Mouse (Mus musculus): ENCODE results near the gene Etl4. TPM values are rescaled to one million over a fixed set of nuclear protein-coding genes. Genes with fewer than 3 reads are reported as not detected.
A peak's percentile ranks its signal among the peaks of the same experiment; 100 is the strongest.

Etl4 gene
- polyA plus RNA-seq, 1 experiment from 2014 or later: 12.7 TPM

DNA sequence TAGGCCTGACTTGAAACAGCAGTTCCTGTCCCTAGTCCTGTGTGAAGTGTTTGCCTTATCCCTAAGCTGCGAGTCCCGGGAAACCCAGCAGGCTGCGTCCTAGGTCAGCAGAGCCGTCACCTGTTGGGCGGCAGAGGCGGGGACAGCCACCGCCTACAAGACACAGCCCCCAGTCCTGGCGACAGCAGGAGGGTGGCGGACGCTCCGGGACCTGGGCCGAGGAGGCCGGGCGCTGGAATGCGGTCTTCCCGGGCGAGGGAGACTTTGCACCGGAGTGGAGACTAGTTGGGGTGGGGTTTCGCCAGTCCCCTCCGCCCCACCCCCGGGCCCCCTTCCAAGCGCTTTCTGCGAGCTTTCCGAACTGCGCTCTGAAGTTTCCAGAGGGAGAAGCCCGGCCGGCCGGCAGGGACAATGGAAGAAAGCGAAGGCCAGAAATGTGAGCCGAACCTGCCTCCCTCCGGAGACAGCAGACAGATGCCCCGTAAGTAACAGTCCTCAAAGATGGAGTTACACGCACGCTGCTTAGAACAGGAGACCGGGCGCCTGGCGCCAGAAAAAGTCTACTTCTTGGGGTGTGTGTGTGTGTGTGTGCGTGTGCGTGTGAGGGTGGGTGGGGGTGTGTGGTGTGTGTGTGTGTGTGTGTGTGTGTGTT is 610.0 kb downstream of the Etl4 start:
- WGBS: 0% methylated on average over 39 of the region's 39 CpGs
- ATAC-seq (ENCODE audit: low FRiP score, low read depth): peak; percentile 80

GRCm38 (mm10) chr2:20520099-20520475 is 610.5 kb downstream of the Etl4 start:
- WGBS: under 1% methylated on average over 12 of the region's 12 CpGs
- H3K4me1 ChIP-seq: peaks cover 17% of the 10 kb centered on the region
- peak overlapping the region; percentile 45 for H3K4me3 ChIP-seq
- peak overlapping the region; percentile 91 for H3K4me2 ChIP-seq (replicated peaks)
- H3K9me3 ChIP-seq: no peaks in the 10 kb centered on the region
- no peaks in the 10 kb centered on the region for H3K27me3 ChIP-seq (replicated peaks)
- no peak overlapping the region for H3K27ac ChIP-seq
- peak overlapping the region; percentile 56 for H3K9ac ChIP-seq
- no peaks in the 10 kb centered on the region for H3K36me3 ChIP-seq
- no peak; the same call in 1 of the 2 replicates for ATAC-seq (ENCODE audit: low FRiP score, low read depth)

More for the DNA sequence above, 610.0 kb downstream of the Etl4 start:
- peak overlapping the region; percentile 56 for H3K9ac ChIP-seq
- H3K27me3 ChIP-seq (replicated peaks): no peaks in the 10 kb centered on the region
- H3K4me2 ChIP-seq (replicated peaks): peak overlapping the region; percentile 91
- peaks cover 17% of the 10 kb centered on the region for H3K4me1 ChIP-seq
- H3K27ac ChIP-seq: no peak overlapping the region
- peak overlapping the region; percentile 45 for H3K4me3 ChIP-seq
- no peaks in the 10 kb centered on the region for H3K36me3 ChIP-seq
- no peaks in the 10 kb centered on the region for H3K9me3 ChIP-seq

DNA sequence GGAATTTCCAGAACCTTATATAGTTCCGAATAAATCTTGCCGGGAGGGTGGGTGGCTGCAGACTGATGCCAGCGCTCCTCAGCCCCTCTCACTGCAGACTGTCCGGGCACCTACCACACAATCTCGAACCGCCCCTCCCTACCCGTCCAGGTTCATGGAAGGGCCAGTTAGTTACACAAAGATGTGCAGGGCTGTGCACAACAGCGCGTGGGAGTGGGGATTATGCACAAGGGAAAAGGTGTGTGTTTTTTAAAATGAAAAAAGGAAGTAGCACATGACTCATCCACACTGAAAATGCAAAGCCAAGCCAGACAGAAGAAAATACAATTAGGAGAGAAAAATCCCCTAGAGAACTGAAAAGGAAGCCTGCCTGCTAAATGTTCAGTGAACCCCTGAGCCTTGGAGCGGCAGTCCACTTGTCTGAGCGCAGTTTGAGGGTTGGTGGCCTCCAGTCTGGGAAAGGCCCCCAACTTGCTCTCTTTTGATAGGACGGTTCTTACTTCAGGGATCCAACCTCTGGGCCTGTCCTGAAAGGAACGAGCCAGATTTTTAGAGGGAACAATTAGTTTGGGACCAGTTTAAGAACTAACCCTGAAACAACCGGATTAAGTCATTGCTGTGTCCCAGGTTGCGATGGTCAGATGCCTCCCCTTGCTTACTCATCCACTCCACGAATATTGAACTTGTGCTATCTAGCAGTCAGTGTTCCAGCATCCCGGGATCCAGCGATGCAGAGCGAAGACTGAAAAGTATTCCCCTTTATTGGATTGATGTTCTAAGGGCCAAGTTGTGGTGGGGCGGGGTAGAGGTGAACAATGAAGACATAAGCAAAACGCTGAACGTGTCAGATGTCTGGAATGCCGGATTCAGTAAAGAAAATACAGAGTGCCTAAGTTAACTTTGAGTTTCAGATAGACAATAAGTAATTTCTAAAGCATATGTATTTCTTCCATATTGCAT is 611.3 kb downstream of the Etl4 start:
- Histone ChIP-seq H3K4me3 (peak overlapping the region; percentile 45), H3K9me3 (no peaks in the 10 kb centered on the region), H3K27ac (no peak overlapping the region), H3K4me2 (replicated peaks) (peak overlapping the region; percentile 91), H3K4me1 (peaks cover 17% of the 10 kb centered on the region), H3K27me3 (replicated peaks) (no peaks in the 10 kb centered on the region), H3K9ac (0 out of 2 replicates have a peak overlapping the region, but pooled peaks have one; percentile 56), H3K36me3 (no peaks in the 10 kb centered on the region)
- ATAC-seq (ENCODE audit: low FRiP score, low read depth): peak; percentile 55; the same call in 1 of the 2 replicates
- WGBS: 31% methylated on average over 23 of the region's 23 CpGs

DNA sequence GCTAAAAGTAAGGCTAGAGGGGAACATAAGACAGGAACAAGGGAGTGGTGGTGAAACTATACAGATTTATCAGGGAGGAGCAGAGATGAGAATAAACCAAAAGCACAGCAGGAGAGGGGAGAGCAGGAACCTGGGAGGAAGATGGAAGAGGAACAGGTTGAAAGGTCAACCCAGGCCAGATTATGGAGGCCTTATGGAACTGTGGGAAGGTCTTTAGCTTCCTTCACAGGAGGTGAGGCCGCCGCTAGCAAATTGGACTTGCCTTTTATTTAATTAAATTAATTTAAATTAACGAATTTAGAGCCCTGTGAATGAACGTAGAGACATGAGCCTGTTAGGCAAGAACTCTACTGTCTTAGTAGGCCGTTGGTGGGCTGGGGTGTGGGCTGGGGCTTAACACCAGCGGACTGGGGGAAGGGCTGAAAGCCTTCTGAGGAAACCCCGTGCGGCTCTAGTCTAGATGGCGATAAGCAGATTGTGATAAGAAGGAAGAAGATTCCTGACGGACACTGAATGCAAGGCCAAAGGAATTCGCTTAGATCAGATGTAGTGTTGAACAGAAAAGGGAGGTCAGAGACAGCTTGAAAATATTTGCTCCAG is 612.2 kb downstream of the Etl4 start:
- peaks cover 17% of the 10 kb centered on the region for H3K4me1 ChIP-seq
- WGBS: 71% methylated on average over 11 of the region's 11 CpGs
- no peak overlapping the region for H3K9ac ChIP-seq
- no peak overlapping the region for H3K4me2 ChIP-seq (replicated peaks)
- no peaks in the 10 kb centered on the region for H3K36me3 ChIP-seq
- no peak overlapping the region for H3K4me3 ChIP-seq
- no peak overlapping the region for H3K27ac ChIP-seq
- H3K27me3 ChIP-seq (replicated peaks): no peaks in the 10 kb centered on the region
- no peaks in the 10 kb centered on the region for H3K9me3 ChIP-seq
- no peak for ATAC-seq (ENCODE audit: low FRiP score, low read depth)

- no peaks in the 10 kb centered on the region for H3K36me3 ChIP-seq
- WGBS: 92% methylated on average over 3 of the region's 3 CpGs
- no peak overlapping the region for H3K4me2 ChIP-seq (replicated peaks)
- H3K9ac ChIP-seq: no peak overlapping the region
- no peak for ATAC-seq (ENCODE audit: low FRiP score, low read depth)
- no peaks in the 10 kb centered on the region for H3K27me3 ChIP-seq (replicated peaks)
- no peak overlapping the region for H3K4me3 ChIP-seq
- H3K4me1 ChIP-seq: peaks cover 17% of the 10 kb centered on the region
- H3K27ac ChIP-seq: no peak overlapping the region
- H3K9me3 ChIP-seq: no peaks in the 10 kb centered on the region
Measured at GRCm38 (mm10) chr2:20523636-20524035, 614.1 kb downstream of the Etl4 start.

GRCm38 (mm10) chr2:20525879-20526593 is 616.5 kb downstream of the Etl4 start:
- H3K27me3 ChIP-seq (replicated peaks): no peaks in the 10 kb centered on the region
- ATAC-seq (ENCODE audit: low FRiP score, low read depth): peak; percentile 36; the same call in 1 of the 2 replicates
- no peaks in the 10 kb centered on the region for H3K9me3 ChIP-seq
- no peaks in the 10 kb centered on the region for H3K36me3 ChIP-seq
- no peak overlapping the region for H3K27ac ChIP-seq
- 26% methylated on average over 4 of the region's 4 CpGs for WGBS
- no peak overlapping the region for H3K4me2 ChIP-seq (replicated peaks)
- H3K4me3 ChIP-seq: no peak overlapping the region
- no peak overlapping the region for H3K9ac ChIP-seq
- peaks cover under 1% of the 10 kb centered on the region; the same call in 1 of the 2 replicates for H3K4me1 ChIP-seq

DNA sequence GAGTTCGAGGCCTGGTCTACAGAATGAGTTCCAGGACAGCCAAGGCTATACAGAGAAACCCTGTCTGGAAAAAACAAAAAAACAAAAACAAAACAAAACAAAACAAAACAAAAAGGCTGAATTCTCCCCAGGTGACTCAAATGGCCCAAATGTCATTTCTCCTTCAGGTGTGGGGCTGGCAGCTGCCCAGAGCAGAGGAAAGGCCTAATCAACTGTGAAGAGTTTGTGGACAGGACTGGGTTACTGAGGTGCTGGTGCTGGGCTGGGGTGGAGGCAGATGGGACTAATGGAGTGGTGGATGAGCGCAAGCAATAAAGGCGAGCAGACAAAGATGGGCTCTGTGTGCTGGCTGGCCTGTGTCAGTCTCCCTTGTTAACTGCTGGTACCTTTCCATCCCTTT is 617.3 kb downstream of the Etl4 start:
- 87% methylated on average over 3 of the region's 3 CpGs for WGBS
- no peaks in the 10 kb centered on the region for H3K27me3 ChIP-seq (replicated peaks)
- no peak overlapping the region for H3K4me2 ChIP-seq (replicated peaks)
- no peak for ATAC-seq (ENCODE audit: low FRiP score, low read depth)
- H3K9ac ChIP-seq: no peak overlapping the region
- H3K4me1 ChIP-seq: no peaks in the 10 kb centered on the region
- H3K36me3 ChIP-seq: no peaks in the 10 kb centered on the region
- H3K4me3 ChIP-seq: no peak overlapping the region
- H3K27ac ChIP-seq: no peak overlapping the region
- H3K9me3 ChIP-seq: no peaks in the 10 kb centered on the region

- Histone ChIP-seq H3K27me3 (replicated peaks) (no peaks in the 10 kb centered on the region), H3K4me1 (no peaks in the 10 kb centered on the region), H3K9me3 (no peaks in the 10 kb centered on the region), H3K27ac (no peak overlapping the region), H3K36me3 (no peaks in the 10 kb centered on the region), H3K4me2 (replicated peaks) (no peak overlapping the region), H3K4me3 (no peak overlapping the region), H3K9ac (no peak overlapping the region)
- WGBS: 34% methylated on average over 3 of the region's 3 CpGs
- no peak for ATAC-seq (ENCODE audit: low FRiP score, low read depth)
Measured at GRCm38 (mm10) chr2:20532623-20533022, 623.0 kb downstream of the Etl4 start.

- H3K27ac ChIP-seq: no peak overlapping the region
- no peaks in the 10 kb centered on the region for H3K4me1 ChIP-seq
- H3K9me3 ChIP-seq: no peaks in the 10 kb centered on the region
- no peak for ATAC-seq (ENCODE audit: low FRiP score, low read depth)
- WGBS: 58% methylated on average over 6 of the region's 6 CpGs
- no peaks in the 10 kb centered on the region for H3K27me3 ChIP-seq (replicated peaks)
- H3K4me3 ChIP-seq: no peak overlapping the region
- H3K36me3 ChIP-seq: no peaks in the 10 kb centered on the region
- H3K4me2 ChIP-seq (replicated peaks): no peak overlapping the region
- H3K9ac ChIP-seq: no peak overlapping the region
Measured at GRCm38 (mm10) chr2:20537785-20538184, 628.2 kb downstream of the Etl4 start.

DNA sequence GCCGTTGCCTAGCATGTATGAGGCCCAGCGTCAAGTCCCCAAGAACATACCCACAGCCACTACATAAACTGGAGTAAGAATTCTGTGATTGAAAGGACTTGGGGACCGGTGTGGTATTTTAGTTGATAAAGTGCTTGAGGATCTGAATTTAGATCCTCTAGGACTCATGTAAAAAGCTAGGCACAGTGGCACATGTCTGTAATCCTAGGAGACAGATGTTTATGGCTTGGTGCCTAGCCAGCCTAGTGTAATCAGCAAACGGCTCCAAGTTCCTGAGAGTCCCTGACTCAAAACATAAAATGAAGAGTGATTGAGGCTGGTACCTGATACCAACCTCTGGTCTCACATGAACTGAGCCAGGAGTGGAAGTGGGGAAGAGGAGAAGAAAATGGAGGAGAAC is 629.3 kb downstream of the Etl4 start:
- WGBS: 88% methylated on average over 4 of the region's 4 CpGs
- ATAC-seq (ENCODE audit: low FRiP score, low read depth): no peak
- no peak overlapping the region for H3K27ac ChIP-seq
- no peaks in the 10 kb centered on the region for H3K4me1 ChIP-seq
- H3K36me3 ChIP-seq: no peaks in the 10 kb centered on the region
- no peak overlapping the region for H3K4me2 ChIP-seq (replicated peaks)
- no peaks in the 10 kb centered on the region for H3K9me3 ChIP-seq
- no peak overlapping the region for H3K9ac ChIP-seq
- no peaks in the 10 kb centered on the region for H3K27me3 ChIP-seq (replicated peaks)
- H3K4me3 ChIP-seq: no peak overlapping the region

DNA sequence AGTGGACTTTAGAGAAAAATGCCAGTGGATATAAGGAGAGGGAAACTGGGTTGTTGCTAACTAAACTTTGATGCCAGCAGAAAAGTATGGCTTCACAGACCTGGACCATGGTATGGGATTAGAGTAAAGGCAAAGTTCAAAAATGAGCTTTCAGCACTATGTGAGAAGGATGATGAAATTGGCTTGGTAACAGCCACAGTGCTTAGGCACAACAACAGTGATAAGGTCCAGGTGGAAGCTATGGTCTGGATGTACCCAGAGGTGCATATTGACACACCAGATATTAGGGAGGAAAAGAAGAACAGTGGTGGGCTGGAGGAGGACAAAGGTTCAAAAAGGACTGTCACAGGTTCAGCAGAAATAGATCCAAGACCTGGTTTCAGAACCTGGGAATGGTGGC is 631.7 kb downstream of the Etl4 start:
- Histone ChIP-seq H3K9ac (no peak overlapping the region), H3K4me2 (replicated peaks) (no peak overlapping the region), H3K27me3 (replicated peaks) (no peaks in the 10 kb centered on the region), H3K4me3 (no peak overlapping the region), H3K9me3 (no peaks in the 10 kb centered on the region), H3K4me1 (peaks cover 2% of the 10 kb centered on the region), H3K36me3 (no peaks in the 10 kb centered on the region), H3K27ac (no peak overlapping the region)
- no peak for ATAC-seq (ENCODE audit: low FRiP score, low read depth)

GRCm38 (mm10) chr2:20542286-20542685 is 632.7 kb downstream of the Etl4 start:
- H3K27me3 ChIP-seq (replicated peaks): no peaks in the 10 kb centered on the region
- 94% methylated on average over 7 of the region's 7 CpGs for WGBS
- no peak overlapping the region for H3K9ac ChIP-seq
- H3K4me1 ChIP-seq: peaks cover 12% of the 10 kb centered on the region
- no peak for ATAC-seq (ENCODE audit: low FRiP score, low read depth)
- H3K27ac ChIP-seq: no peak overlapping the region
- no peaks in the 10 kb centered on the region for H3K9me3 ChIP-seq
- no peak overlapping the region for H3K4me3 ChIP-seq
- no peaks in the 10 kb centered on the region for H3K36me3 ChIP-seq
- H3K4me2 ChIP-seq (replicated peaks): no peak overlapping the region

Data from neural tube, embryonic 12.5 days (tissue).